Mouse (Mus musculus): ENCODE measurements at regions not wholly inside any gene's neighbourhood (a gene's known extent, or its start where the extent isn't known, plus 50 kb on each side); places are given as distances from the start of the nearest gene placed in this dataset.

DNA sequence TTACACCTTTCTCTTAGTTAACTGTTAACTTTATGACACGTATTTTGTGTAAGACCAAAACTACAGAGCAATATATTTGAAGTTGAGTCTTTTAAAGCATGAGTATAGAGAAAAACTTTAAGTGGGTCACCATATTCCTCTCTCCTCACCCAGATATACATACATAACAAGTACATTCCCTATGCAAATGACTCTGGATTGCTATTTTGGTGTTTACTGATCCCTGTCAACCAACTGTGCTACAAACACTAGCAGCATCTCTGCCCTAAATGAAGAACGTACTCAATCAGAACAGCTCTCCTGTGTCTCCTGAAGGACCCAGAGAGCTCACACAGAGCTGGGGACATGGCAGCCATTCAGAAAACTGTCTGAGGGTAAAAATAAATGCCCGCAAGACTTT is 363.4 kb upstream of the Rack1 start:
- DNase-seq (ENCODE audit: low spot score in 2 of 2) = no peak

DNA sequence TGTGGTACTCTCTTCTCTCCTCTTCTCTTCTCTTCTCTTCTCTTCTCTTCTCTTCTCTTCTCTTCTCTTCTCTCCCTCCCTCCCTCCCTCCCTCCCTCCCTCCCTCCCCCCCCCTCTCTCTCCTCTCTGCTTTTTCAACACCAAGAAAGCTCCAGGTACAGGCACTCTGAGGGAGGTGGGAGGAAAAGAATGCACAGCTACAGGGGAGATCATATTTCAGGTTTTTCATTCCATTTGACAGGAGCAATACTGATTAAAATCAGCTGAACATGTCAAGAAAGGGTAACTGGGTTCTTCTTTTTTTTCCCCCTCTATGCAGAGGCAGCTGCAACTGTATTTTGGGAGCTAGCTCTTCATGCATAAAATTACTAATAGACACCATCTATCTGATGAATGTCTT is 368.8 kb upstream of the Rack1 start:
- DNase-seq (ENCODE audit: low spot score in 2 of 2) = no peak

- DNase-seq (ENCODE audit: low spot score in 2 of 2) = no peak
Measured at GRCm38 (mm10) chr11:48427423-48427822, 372.7 kb upstream of the Rack1 start.

- no peak for DNase-seq (ENCODE audit: low spot score in 2 of 2)
Measured at GRCm38 (mm10) chr11:48426446-48426845, 373.7 kb upstream of the Rack1 start.

DNA sequence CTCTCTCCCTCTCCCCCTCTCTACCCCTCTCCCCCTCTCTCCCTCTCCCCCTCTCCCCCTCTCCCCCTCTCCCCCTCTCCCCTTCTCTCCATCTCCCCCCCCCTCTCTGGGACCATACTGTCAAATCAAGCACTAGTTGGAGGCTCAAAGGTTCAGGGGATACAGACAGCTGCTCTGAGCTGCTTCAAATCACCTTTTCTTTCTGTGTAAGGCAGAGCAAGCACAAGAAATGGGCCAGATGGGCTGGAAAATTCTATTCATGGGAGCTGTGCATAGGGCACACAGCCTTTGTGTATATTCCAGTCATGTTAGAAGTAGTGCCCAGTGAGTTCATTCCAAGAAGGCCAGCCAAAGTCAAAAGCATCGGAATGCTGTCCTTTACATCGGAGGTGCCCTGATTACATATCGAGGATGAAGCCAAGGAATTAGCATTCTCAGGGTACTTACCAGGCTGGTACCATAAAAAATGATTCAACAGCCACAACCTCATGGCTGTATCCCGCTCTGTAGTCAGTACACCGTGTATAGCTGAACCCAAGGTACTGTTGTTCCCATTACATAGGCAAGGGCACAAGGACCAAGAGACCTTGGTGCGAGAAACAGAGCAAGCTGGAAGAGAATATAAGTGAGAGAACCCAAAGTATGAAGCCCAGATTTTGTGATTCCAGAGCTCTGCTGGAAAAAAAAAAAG is 381.9 kb upstream of the Rack1 start:
- no peak for DNase-seq (ENCODE audit: low spot score in 2 of 2)

DNA sequence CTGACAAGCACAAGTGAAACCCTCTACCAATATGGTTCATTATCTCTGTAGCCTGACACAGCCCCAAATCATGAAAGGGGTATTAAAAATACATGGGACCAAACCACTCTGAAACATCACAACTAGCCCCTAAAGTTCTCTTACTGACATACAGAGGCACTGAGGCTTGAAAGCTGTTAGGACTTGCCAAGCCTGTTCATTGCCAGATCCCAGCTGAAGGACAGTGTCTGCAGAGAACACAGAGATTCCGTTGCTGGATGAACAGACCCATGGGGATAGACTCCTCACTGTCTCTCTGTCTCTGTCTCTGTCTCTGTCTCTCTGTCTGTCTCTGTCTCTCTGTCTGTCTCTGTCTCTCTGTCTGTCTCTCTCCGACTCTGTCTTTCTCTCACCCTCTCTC is 382.5 kb upstream of the Rack1 start:
- no peak for DNase-seq (ENCODE audit: low spot score in 2 of 2)

DNA sequence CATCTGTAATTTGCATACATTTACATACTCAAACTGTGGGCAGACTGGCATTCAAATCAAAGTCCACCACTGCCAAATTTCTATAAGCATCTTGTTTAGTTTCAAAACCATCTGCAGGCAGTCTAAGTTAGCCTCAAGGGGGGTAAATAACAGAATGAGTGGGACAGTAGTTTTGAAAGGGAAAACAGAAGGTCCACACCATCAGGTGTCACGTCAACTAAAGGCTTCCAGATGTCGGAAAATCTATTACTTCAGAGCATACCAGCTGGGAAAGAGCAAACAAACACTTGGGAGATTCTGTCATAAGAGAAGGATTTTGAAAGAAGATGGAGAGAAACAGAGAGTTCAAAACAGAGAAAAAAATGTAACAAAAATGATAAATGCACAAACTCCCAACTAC is 402.1 kb upstream of the Rack1 start:
- DNase-seq (ENCODE audit: low spot score in 2 of 2) = no peak

DNA sequence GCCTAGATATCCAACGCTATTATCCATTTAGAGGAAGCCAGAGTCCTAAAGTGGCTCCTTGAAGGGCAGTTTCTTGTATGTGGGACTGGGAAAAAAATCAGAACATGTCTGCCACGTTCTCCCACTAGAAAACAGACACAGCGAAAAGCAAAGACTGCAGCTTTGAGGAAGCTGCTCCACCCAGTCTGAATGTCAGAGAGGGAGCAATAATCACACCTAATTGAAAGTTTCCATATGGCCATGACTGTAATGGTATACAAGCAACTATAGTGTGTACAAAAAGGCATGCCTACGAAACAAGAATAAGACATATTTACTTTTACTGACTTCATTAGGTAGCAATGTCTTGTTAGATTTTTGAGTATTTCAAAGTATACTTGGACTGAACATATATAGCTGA is 392.7 kb upstream of the Sgcd start:
- no peak for DNase-seq (ENCODE audit: low spot score in 2 of 2)

- no peak for DNase-seq (ENCODE audit: low spot score in 2 of 2)
Measured at GRCm38 (mm10) chr11:48378044-48378443, 389.3 kb upstream of the Sgcd start.

DNA sequence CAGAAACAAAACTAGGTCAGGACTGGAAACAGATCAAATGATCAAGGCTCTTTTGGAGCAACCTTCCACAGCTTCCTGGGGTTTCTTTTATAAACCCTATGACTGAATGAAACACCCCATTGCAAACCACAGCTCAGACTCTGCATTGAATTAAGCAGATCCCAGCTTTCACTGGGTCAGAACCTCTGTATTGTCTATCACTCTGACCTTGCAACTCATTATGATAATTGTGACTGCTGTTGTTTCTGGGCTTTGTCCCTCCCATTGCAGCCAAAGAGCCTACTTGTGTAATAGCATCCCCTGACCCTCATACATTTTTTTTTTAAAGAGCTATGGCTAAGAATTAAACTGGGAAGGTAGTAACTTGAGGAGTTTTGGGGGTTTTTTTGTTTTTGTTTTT is 388.5 kb upstream of the Sgcd start:
- DNase-seq (ENCODE audit: low spot score in 2 of 2) = no peak

- no peak for DNase-seq (ENCODE audit: low spot score in 2 of 2)
Measured at GRCm38 (mm10) chr11:48351349-48352023, 362.7 kb upstream of the Sgcd start.

- no peak for DNase-seq (ENCODE audit: low spot score in 2 of 2)
Measured at GRCm38 (mm10) chr11:48314500-48314899, 325.7 kb upstream of the Sgcd start.

DNA sequence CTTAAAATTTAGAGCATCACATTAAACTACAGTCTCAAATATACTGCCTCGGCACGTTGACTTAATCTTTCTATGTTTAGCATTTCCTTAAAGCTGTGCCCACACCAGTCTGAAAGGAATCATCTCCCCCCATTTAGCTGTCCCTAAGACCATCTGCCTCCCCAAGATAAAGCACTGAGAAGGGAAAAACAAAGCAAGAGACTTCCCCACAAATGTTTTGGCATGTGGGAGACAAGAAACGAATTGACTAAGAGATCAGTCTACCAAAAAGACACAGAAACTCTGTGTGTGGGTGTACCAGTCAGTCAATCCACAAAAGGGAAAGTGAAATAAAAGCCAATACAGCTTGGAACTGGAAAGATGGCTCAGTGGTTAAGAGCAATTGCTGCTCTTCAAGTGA is 306.6 kb upstream of the Sgcd start:
- DNase-seq (ENCODE audit: low spot score in 2 of 2) = peak in 1 of 2 experiments; percentile 4

- no peak for DNase-seq (ENCODE audit: low spot score in 2 of 2)
Measured at GRCm38 (mm10) chr11:48262492-48262891, 273.7 kb upstream of the Sgcd start.

DNA sequence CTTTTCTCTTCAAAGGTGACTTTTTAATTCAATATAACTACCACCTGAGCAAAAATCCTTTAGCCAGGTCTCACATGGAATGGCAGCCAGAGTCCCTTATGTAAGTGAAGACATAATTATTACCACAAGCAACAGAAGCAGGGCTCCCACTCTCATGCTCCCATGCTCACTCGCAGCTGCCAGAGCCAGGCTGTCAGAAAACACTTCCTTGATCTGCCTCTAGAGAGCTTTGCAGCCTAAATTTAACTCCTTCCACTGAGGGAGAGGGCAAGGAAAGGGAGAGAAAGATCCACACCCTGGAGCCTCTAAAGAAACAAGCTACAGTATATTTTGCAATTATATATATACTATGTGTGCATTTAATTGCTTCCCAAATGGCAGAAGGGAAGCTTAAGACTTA is 272.3 kb upstream of the Sgcd start:
- peak in 1 of 2 experiments; percentile 34 for DNase-seq (ENCODE audit: low spot score in 2 of 2)

- DNase-seq (ENCODE audit: low spot score in 2 of 2) = no peak
Measured at GRCm38 (mm10) chr11:48250678-48251317, 262.0 kb upstream of the Sgcd start.

GRCm38 (mm10) chr11:48249315-48249714 is 260.5 kb upstream of the Sgcd start:
- no peak for DNase-seq (ENCODE audit: low spot score in 2 of 2)

- no peak for DNase-seq (ENCODE audit: low spot score in 2 of 2)
Measured at GRCm38 (mm10) chr11:48221156-48221555, 232.4 kb upstream of the Sgcd start.

GRCm38 (mm10) chr11:48219157-48219556 is 230.4 kb upstream of the Sgcd start:
- no peak for DNase-seq (ENCODE audit: low spot score in 2 of 2)

- no peak for DNase-seq (ENCODE audit: low spot score in 2 of 2)
Measured at GRCm38 (mm10) chr11:48216762-48217161, 228.0 kb upstream of the Sgcd start.

DNA sequence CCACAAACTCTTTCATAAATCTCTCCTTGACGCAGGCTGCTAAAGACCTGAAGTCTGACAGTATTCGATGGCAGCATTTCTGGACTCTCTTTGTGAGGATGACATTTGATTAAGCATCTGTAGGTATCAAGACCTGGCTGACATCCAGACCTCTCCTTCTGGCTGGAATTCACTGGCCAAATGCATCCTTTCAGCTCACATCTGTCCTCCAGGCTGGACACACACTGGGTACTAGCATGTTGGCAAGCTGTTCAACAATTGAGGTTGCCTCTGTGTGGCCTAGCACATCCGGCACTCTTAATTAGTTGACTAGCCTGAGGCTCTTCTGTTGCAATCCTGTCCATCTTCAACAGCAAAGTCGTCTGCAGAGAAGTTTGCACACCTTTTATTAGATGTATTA is 197.8 kb upstream of the Sgcd start:
- no peak for DNase-seq (ENCODE audit: low spot score in 2 of 2)

DNA sequence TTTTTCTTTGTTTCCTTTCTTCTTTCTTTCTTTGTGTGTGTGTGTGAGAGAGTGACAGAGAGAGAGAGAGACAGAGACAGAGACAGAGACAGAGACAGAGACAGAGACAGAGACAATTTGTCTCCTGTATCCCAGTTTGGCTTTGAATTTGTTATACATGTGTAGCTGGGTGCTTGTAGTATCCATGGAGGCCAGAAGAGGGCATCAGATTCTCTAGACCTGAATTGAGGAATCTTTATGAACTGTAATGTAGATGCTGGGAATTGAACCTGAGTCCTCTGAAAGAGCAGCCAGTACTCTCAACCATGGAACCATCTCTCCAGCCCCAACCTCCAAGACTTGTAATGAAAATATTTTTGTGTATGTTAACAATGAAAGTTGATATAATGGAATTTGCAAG is 190.2 kb upstream of the Sgcd start:
- DNase-seq (ENCODE audit: low spot score in 2 of 2) = peak in 1 of 2 experiments; percentile 7

GRCm38 (mm10) chr11:48178174-48178573 is 189.4 kb upstream of the Sgcd start:
- no peak for DNase-seq (ENCODE audit: low spot score in 2 of 2)
